Mouse (Mus musculus): ENCODE measurements around the gene Peak1. TPM values are rescaled to one million over a fixed set of nuclear protein-coding genes. Genes with fewer than 3 reads are reported as not detected.

Gene Peak1
- total RNA-seq, 2 experiments from 2014 or later, result 1.4 to 3.8 TPM

GRCm38 (mm10) chr9:56158077-56158476 is 259.8 kb downstream of the Peak1 start:
- no peak for ATAC-seq (replicated peaks; ENCODE audit: low FRiP score, poor library complexity, severe bottlenecking)

- no peak for ATAC-seq (replicated peaks; ENCODE audit: low FRiP score, poor library complexity, severe bottlenecking)
Measured at GRCm38 (mm10) chr9:56154572-56154971, 263.3 kb downstream of the Peak1 start.

GRCm38 (mm10) chr9:56152482-56153007 is 265.3 kb downstream of the Peak1 start:
- ATAC-seq (replicated peaks; ENCODE audit: low FRiP score, poor library complexity, severe bottlenecking), result no peak

GRCm38 (mm10) chr9:56151745-56152481 is 266.0 kb downstream of the Peak1 start:
- no peak for ATAC-seq (replicated peaks; ENCODE audit: low FRiP score, poor library complexity, severe bottlenecking)

Other genes starting within 250 kb of the Peak1 start
- 6.7 and 9.0 TPM in 2 replicates for gene Hmg20a, start 542 bp upstream of the Peak1 start, total RNA-seq (2015; ENCODE audit: low replicate concordance)
- 7.0 and 9.4 TPM in 2 replicates for gene Hmg20a, start 542 bp upstream of the Peak1 start, total RNA-seq (2017; ENCODE audit: low replicate concordance)